Mouse (Mus musculus) lung, postnatal 0 days (tissue): ENCODE results near the gene Tns2. TPM values are rescaled to one million over a fixed set of nuclear protein-coding genes. Genes with fewer than 3 reads are reported as not detected.

ENCODE experiments used
- ATAC-seq: fragments of 200-750 bp; cut with Nextera tagmentation; 2 replicates; pipeline ENCODE4 v1.8.0; 2017; ENCODE audit warnings: moderate library complexity
- DNase-seq: peaks from one replicate; pipeline ENCODE4 v3.0.0-alpha.2; 2016; ENCODE audit warnings: low spot score
- H3K27ac ChIP-seq: fragments of 300-500 bp; sonication (generic); 2 replicates; pipeline ENCODE4 v1.5.1; 2014; ENCODE audit warnings: antibody characterized with exemption, mild to moderate bottlenecking, low read length, mixed read lengths
- H3K27me3 ChIP-seq: fragments of 300-500 bp; sonication (generic); replicated peaks from 2 replicates; pipeline ENCODE4 v1.6.1; 2014; ENCODE audit warnings: low read length, mixed read lengths; ENCODE audit not compliant: insufficient read depth
- H3K36me3 ChIP-seq: fragments of 300-500 bp; sonication (generic); 2 replicates; pipeline ENCODE4 v1.6.1; 2014; ENCODE audit warnings: low read length, mixed read lengths; ENCODE audit not compliant: insufficient read depth
- H3K4me1 ChIP-seq: fragments of 300-500 bp; sonication (generic); 2 replicates; pipeline ENCODE4 v1.6.1; 2014; ENCODE audit warnings: antibody characterized with exemption, low read depth, low read length, mixed read lengths; ENCODE audit not compliant: insufficient read depth
- H3K4me2 ChIP-seq: fragments of 300-500 bp; sonication (generic); replicated peaks from 2 replicates; pipeline ENCODE4 v1.6.1; 2014; ENCODE audit warnings: low read depth, mild to moderate bottlenecking, low read length, moderate library complexity, mixed read lengths
- H3K4me3 ChIP-seq: fragments of 300-500 bp; sonication (generic); 2 replicates; pipeline ENCODE4 v1.5.1; 2014; ENCODE audit warnings: low read depth, low read length
- H3K9ac ChIP-seq: fragments of 300-500 bp; sonication (generic); replicated peaks from 2 replicates; pipeline ENCODE4 v1.6.1; 2014; ENCODE audit warnings: low read depth, mild to moderate bottlenecking
- H3K9me3 ChIP-seq: fragments of 300-500 bp; sonication (generic); 2 replicates; pipeline ENCODE4 v1.6.1; 2016; ENCODE audit warnings: low read length, mixed read lengths
- CTCF ChIP-seq: IDR thresholded peaks from 2 replicates; pipeline ENCODE4 v1.5.1; 2016; ENCODE audit warnings: antibody characterized with exemption, mild to moderate bottlenecking
- EP300 ChIP-seq: IDR thresholded peaks from 2 replicates; pipeline ENCODE4 v1.6.1; 2016; ENCODE audit warnings: antibody characterized with exemption, mild to moderate bottlenecking, control low read depth
- WGBS: fragments of 180-500 bp; shearing (Covaris S2); extraction: QIAGEN DNeasy Blood & Tissue Kit; methylation state at CpG from one replicate; pipeline ENCODE4 v1.1.7; 2014; 5-methylcytosine and 5-hydroxymethylcytosine counted together
- polyA plus RNA-seq: library from polyadenylated mRNA; unstranded; fragments of >200 nt; fragmentation: Nextera tagmentation; extraction: Ambion mirVana; gene quantifications from 2 replicates; pipeline ENCODE4 v1.2.1, GENCODE M21; 2015

The Tns2 gene
- polyA plus RNA-seq, 1 experiment from 2014 or later = 48.7 TPM

- TF ChIP-seq CTCF (no peak), EP300 (no peak)
- H3K4me3 ChIP-seq = no peak overlapping the region
- H3K4me2 ChIP-seq = no peak overlapping the region
- H3K27ac ChIP-seq = no peak overlapping the region
- H3K36me3 ChIP-seq = peaks cover 77% of the 10 kb centered on the region
- no peak overlapping the region for H3K9ac ChIP-seq
- ATAC-seq (no peak), DNase-seq (no peak)
- 61% methylated on average over 12 of the region's 12 CpGs for WGBS
- no peaks in the 10 kb centered on the region for H3K27me3 ChIP-seq
- H3K9me3 ChIP-seq = no peaks in the 10 kb centered on the region
- no peaks in the 10 kb centered on the region for H3K4me1 ChIP-seq
These were observed 9.0 kb upstream of the Tns2 start for GRCm38 (mm10) chr15:102091063-102091679.

GRCm38 (mm10) chr15:102091688-102092087 lies 8.5 kb upstream of the Tns2 start:
- Histone ChIP-seq H3K36me3 (peaks cover 71% of the 10 kb centered on the region), H3K27me3 (no peaks in the 10 kb centered on the region), H3K4me3 (no peak overlapping the region), H3K9me3 (no peaks in the 10 kb centered on the region), H3K27ac (no peak overlapping the region), H3K4me1 (no peaks in the 10 kb centered on the region), H3K4me2 (no peak overlapping the region), H3K9ac (no peak overlapping the region)
- ATAC-seq = no peak; the same call in 1 of the 2 replicates
- 70% methylated on average over 1 of the region's 1 CpGs for WGBS
- no peak for TF ChIP-seq CTCF
- TF ChIP-seq EP300 = no peak
- DNase-seq = no peak

- Histone ChIP-seq H3K27ac (no peak overlapping the region), H3K27me3 (no peaks in the 10 kb centered on the region), H3K4me1 (peaks cover 1% of the 10 kb centered on the region; the same call in 1 of the 2 replicates), H3K4me3 (no peak overlapping the region), H3K9me3 (no peaks in the 10 kb centered on the region), H3K4me2 (no peak overlapping the region), H3K36me3 (peaks cover 66% of the 10 kb centered on the region), H3K9ac (no peak overlapping the region)
- WGBS = 56% methylated on average over 4 of the region's 4 CpGs
- DNase-seq (peak; percentile 81), ATAC-seq (peak; percentile 84)
- TF ChIP-seq EP300 (peak; percentile 64; the same call in 1 of the 2 replicates), CTCF (no peak)
These were observed 8.0 kb upstream of the Tns2 start for GRCm38 (mm10) chr15:102092222-102092621.

- peaks cover 12% of the 10 kb centered on the region for H3K4me1 ChIP-seq
- 59% methylated on average over 2 of the region's 2 CpGs for WGBS
- TF ChIP-seq CTCF = peak; percentile 18; the same call in 1 of the 2 replicates
- TF ChIP-seq EP300 = no peak
- ATAC-seq (no peak), DNase-seq (no peak)
- peaks cover 53% of the 10 kb centered on the region for H3K36me3 ChIP-seq
- H3K27ac ChIP-seq = no peak overlapping the region
- no peaks in the 10 kb centered on the region for H3K27me3 ChIP-seq
- no peak overlapping the region for H3K9ac ChIP-seq
- H3K4me2 ChIP-seq = no peak overlapping the region
- no peak overlapping the region for H3K4me3 ChIP-seq
- H3K9me3 ChIP-seq = no peaks in the 10 kb centered on the region
These were observed 6.1 kb upstream of the Tns2 start for GRCm38 (mm10) chr15:102094157-102094556.

- Histone ChIP-seq H3K4me1 (peaks cover 19% of the 10 kb centered on the region), H3K4me3 (no peak overlapping the region), H3K9me3 (no peaks in the 10 kb centered on the region), H3K36me3 (peaks cover 45% of the 10 kb centered on the region; the same call in 1 of the 2 replicates), H3K9ac (no peak overlapping the region), H3K27ac (no peak overlapping the region), H3K27me3 (no peaks in the 10 kb centered on the region), H3K4me2 (no peak overlapping the region)
- no peak for ATAC-seq
- WGBS = 65% methylated on average over 16 of the region's 16 CpGs
- TF ChIP-seq CTCF (no peak), EP300 (no peak)
- DNase-seq = no peak
These were observed 5.2 kb upstream of the Tns2 start for GRCm38 (mm10) chr15:102094988-102095387.

- ATAC-seq = no peak
- Histone ChIP-seq H3K4me1 (peaks cover 26% of the 10 kb centered on the region), H3K27me3 (no peaks in the 10 kb centered on the region), H3K4me2 (no peak overlapping the region), H3K9ac (no peak overlapping the region), H3K4me3 (no peak overlapping the region), H3K9me3 (no peaks in the 10 kb centered on the region), H3K27ac (peak overlapping the region; percentile 21), H3K36me3 (peaks cover 30% of the 10 kb centered on the region; the same call in 1 of the 2 replicates)
- no peak for DNase-seq
- 67% methylated on average over 8 of the region's 8 CpGs for WGBS
- TF ChIP-seq EP300 = no peak
- TF ChIP-seq CTCF = no peak
These were observed 2.9 kb upstream of the Tns2 start for GRCm38 (mm10) chr15:102097147-102097915.
